Mouse (Mus musculus) layer of hippocampus, postnatal 36 days (tissue): ENCODE measurements at regions not wholly inside any gene's neighbourhood (a gene's known extent, or its start where the extent isn't known, plus 50 kb on each side); places are given as distances from the start of the nearest gene placed in this dataset.

ENCODE experiments used
- DNase-seq, 2 experiments: peaks; one replicate each; pipeline ENCODE4 v3.0.0; 2022
- microRNA-seq, 2 experiments: library from miRNA; unstranded; fragments of <30 nt; microRNA quantifications; one replicate each; pipeline ENCODE4 v1.2.0; 2021

DNA sequence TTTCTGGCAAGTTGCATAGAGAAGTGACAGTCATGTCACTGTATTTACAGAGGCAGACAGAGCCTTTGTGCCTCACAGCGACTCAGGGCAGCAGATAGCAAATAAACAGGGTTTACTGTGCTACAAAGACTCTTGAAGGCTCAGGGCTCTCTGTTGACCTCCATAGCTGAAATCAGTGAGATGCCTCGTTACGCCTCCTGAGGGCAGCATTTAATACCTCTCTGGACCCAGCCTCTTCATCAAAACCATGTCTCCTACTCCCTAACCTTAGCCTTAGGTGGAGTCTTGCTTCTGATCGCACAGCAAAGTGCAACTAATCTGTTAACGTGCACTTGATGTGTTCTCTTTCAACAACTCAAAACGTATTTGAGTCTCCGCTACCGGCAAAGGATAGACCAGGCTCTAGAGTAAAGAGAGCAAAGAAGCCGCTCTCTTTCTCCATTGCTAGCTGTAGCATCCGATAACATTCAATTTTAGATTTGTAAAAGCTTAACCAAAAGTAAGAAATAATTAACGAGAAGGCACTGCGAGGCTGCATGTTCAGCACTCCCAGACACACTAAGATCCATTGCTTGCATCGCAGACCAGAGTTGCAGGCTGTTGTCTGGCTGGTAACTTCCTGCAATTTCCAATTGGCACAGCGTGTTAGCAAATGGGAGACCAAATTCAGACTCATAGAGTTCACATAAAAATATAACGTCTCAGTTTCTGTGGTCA lies 101.1 kb upstream of the Man2a1 start:
- no peak for DNase-seq

DNA sequence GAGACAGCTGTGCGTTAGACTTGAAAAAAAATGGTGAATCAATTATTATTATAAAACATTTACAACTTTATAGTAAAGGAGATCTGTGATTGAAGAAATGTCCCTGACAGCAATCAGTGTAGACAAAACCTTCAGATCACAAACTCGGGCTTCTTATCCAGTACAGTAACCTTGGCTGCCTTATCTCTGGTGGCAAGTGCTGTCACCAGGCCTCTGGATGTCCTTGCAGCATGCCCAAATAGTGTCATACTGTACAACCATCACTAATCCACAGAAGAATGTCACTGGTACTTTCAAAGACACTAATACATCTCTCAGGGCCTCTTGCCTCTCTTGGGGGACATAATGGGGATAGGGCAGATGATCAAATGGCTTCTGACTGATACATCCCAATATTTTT lies 98.2 kb upstream of the Man2a1 start:
- DNase-seq = no peak

DNA sequence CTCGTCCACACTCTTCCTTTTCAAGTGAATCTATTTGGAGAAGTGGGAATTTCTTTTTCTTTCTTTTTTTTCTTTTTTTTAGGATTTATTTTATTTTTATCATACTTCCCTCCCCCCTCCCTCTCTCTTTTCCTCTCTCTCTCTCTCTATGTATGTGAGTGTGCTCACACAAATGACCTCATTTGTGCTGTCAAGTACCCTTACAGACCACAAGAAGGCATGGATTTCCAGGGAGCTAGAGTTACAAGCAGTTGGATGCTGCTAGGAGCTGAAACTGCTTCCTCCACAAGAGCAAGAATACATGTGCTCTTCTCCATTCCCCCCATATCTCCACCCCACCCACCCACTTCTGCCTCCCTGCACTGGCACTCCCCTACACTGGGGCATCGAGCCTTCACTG lies 94.6 kb upstream of the Man2a1 start:
- no peak for DNase-seq

DNA sequence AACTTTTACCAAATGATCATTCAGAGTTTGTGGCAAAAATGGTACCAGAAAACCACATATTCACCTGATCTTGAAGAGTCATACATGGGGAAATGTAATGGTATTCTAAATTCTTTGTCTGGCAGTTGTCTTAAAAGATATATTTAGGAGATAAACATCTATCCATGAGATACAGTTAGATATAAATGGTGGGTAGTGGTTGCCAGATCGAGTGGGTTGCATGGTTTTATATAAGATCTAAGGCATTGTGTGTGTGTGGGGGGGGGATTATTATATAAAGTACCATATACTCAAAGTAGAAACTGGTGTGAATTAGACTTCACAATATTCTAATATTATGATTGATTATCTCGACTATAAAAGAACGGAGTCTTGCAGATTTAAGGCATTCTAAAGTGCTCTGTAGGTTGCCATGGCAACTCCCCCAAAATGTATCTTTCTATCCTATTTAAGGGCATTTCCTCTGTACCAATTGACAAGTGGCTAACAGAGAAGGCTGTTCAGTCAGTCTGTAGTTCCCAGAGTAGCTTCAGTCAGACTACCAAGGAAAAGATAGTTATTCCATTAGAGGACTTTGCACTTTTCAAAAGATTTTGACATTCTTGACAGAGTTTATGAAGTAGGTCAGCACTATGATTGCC lies 89.3 kb upstream of the Man2a1 start:
- DNase-seq = no peak

DNA sequence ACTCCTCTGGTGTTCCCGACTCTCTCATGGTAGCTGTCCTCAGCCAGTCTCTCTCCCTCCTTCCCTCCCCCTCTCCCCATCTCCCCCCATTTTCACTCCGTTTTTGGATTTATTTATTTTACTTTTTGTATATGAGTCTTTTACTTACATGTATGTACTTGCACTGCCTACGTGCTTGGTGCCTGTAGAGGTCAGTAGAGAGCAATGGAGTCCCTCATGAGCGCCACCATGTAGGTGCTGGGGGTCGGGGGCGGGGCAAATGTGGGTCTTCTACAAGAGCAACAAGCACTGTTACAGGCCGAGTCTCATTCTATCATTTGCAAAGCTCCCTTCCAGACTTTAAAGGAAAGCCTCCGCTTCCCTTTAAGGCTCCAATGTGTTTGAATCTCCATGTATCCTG lies 78.3 kb upstream of the Man2a1 start:
- no peak for DNase-seq

DNA sequence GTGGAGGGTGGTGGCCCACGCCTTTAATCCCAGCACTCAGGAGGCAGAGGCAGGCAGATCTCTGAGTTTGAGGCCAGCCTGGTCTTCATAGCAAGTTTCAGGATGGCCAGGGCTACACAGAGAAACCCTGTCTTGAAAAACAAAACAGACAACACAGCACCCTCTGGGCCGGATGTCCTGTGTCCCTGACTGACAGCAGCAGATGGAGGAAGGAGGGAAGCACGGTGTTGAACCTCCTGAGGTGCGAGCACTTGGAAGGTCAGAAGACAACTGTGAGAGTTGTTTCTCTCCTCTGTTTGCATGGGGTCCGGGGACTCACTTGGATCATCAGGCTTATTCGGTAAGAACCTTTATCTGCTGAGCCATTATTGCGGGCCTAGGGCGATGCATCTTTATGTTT lies 76.6 kb upstream of the Man2a1 start:
- no peak for DNase-seq

DNA sequence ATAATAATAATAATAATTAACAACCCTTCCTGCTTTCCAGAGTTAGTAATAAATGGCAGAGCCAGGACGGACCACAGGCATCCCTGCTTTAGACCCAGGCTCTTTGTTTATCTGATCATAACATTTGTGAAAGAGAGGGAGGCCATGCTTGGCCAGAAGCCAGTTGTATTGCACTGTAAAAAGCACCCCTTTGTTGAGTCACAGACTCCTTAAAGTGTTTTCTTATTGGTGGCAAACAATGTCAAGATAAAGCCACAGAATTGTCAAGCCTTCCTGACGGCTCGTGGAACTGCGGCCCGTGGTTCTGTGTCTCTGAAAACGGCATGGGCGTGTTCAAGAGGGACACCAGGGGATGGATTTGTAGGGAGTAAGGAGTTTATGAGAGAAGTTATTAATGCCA lies 72.7 kb upstream of the Man2a1 start:
- DNase-seq = no peak

DNA sequence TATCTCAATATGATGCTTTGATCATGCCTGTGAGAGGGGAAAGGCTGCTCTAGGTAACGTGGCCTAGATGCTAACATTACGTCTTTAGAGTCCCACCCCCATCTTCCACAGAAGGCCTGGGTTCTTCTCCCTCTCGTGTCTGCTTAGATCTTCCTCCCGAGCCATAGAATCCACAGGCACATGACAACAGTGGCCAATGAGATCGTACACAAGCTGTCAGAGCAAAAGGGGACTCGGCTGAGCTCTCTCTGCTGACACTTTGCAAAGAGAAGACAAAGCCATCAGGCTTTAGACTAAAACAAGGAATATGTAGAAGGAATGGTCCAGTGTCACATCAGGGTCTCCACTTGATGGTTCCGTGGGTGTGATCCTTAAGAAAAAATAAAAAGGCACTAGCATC lies 72.1 kb upstream of the Man2a1 start:
- no peak for DNase-seq

DNA sequence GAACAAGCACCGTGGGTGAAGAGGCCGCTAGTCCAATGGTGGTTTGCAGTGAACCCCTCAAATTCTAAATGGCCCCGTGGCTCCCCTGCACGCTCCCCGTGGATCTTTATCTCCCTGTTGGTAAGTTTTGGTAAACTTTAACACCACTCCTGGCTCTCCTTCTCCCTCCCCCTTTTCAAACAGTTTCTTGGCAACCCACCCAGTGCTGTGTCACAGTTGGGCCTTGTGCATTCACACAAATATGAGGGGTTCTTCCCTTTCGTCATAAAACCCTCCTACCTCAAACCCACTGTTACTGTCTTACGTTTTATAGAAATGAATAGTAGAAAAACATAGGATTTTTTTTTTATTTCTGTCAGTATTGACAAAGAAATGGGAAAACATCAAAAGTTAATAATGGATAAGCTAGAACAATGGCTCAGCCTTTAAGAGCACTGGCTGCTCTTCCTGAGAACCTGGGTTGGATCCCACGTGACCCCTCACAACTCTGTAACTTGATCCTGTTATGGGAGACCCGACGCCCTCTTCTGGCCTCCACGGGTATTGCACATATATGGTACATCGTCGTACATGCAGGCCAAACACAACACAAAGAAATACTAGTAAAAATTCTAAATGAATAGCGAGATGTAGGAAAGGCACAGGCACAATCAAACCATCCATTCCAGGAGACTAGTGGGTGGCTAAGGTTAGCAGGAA lies 71.1 kb upstream of the Man2a1 start:
- DNase-seq = no peak

DNA sequence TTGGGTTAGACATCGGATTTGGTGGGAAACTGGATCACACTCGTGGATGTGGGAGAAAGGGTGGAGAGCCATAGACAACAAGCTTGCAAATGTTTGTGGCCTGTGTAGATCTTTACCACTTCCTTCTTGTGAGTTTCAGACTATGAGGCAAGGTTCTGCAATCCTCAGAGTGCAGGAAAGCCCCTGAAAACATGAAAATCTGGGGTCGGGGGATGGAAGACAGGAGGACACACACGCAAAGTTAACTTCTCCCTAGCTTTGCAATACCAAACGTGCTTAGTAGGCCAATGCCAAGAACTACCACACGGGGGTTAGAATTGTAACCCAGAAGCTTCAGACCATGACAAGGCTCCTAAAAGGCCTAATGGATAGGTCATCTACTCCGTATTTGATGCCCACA lies 69.4 kb upstream of the Man2a1 start:
- DNase-seq = no peak

DNA sequence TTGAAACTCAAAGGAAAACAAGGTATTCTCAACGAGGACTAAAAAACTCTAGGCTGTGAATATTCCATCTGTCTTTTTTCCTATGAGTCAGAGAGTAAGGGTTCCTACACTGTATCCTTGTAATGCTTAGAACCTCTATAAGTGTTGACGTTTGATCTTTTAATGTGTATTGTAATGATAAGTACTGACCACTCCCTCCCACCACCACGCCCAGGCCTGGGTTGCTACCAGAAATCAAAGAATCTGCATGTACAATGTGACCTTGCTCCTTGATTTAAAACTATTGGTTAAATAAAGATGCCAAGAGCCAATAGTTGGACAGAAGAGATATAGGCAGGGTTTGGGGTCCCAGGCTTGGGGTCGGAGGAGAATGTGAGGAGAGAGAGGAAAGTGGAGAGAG lies 66.2 kb upstream of the Man2a1 start:
- no peak for DNase-seq

DNA sequence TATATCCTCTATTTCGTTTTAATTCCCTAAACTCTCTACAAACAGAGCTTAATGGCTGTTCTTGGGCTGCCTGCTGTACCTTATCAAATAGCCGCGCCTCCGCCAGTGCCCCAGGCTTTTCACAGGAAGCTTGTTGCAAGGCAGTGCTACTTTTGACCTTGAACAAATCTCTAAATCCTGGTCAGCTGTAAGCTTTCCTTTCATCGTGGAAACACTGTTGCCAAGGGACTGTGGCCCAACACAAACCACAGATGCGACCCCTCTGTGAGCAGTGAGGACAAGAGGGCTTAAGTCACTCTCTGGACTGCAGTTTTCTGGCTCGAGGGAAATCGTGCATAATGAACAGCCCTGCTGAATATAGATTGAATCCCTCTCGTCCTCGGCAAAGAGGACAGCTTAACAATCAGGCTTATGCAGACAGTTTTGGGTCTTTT lies 62.0 kb upstream of the Man2a1 start:
- DNase-seq = no peak

DNA sequence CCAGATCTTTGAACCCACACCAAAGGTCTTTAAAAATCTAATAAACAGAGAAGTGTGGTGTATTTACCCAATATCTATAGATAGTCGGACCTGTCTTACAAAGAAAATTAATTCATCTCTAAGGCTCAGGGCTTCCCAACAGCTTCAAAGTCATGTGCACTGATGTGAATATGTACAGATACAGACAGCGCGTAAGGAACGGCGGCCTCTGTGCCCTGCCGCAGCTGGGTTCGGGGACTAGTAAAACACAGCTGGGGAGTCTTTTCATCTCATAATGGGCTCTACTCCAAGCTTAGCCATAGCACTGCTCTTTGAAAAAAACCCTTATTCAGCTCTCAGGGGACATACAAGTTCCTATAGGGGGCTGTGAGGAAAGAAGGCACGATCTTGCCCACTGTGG lies 60.1 kb upstream of the Man2a1 start:
- DNase-seq = no peak

DNA sequence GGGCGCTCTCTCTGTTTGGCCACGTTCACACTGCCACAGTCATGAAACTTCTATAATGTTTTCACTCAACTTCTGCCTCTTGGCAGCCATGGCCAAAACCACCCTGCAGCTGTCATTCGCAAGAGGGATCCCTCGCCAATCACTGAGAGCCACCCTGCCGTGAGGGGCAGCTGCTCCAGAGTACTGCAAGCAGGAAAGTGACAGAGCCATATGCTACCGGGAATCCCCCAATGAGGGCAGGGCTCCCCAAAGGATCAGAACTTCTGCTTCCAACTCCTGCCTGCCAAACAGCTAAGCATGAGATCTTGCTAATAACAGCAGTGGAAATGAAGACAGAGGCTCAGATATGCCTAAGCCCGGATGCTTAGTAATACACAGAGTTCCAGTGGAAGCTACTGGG lies 52.0 kb upstream of the Man2a1 start:
- peak; percentile 9 to 26 for DNase-seq

DNA sequence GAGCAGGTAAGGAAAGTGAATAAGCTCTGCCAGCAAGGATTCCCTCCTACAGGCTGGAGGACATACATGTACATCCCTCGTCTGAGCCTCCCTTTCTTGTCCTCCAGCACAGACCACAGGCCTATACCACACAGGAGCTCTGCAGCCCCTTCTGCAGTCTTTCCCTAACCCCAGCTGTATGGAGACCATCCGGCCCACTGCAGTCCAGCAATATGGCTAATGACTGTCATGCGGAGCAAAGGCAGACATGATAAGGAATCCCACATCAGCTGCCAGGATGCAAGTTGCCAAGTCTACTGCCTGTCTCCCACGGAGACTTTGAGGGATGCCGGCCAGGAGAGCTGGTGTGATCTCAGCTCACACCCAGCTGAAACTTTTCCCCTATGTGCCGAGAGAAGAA lies 50.5 kb upstream of the Man2a1 start:
- no peak for DNase-seq

Small RNA genes in the stretch of these regions (microRNA-seq; reads per million reads assigned to microRNA genes)
- 0 reads per million in 2 experiments for gene Mir6420
